Mouse (Mus musculus) lung, embryonic 16.5 days (tissue): ENCODE measurements around the gene St6galnac6. TPM values are rescaled to one million over a fixed set of nuclear protein-coding genes. Genes with fewer than 3 reads are reported as not detected.
A peak's percentile ranks its signal among the peaks of the same experiment; 100 is the strongest.

Source experiments
- ATAC-seq: fragments of 200-750 bp; cut with Nextera tagmentation; 2 replicates; pipeline ENCODE4 v1.8.0; 2017; ENCODE audit warnings: low read depth, mild to moderate bottlenecking, moderate library complexity
- H3K27ac ChIP-seq: fragments of 300-500 bp; sonication (generic); 2 replicates; pipeline ENCODE4 v1.5.1; 2014; ENCODE audit warnings: mild to moderate bottlenecking, control low read depth, low read length
- H3K27me3 ChIP-seq: fragments of 300-500 bp; sonication (generic); 2 replicates; pipeline ENCODE4 v1.6.1; 2014; ENCODE audit warnings: low read depth, low read length, mixed read lengths; ENCODE audit not compliant: control insufficient read depth, insufficient read depth
- H3K36me3 ChIP-seq: fragments of 300-500 bp; sonication (generic); 2 replicates; pipeline ENCODE4 v1.6.1; 2014; ENCODE audit warnings: low read length; ENCODE audit not compliant: control insufficient read depth, insufficient read depth
- H3K4me1 ChIP-seq: fragments of 300-500 bp; sonication (generic); replicated peaks from 2 replicates; pipeline ENCODE4 v1.6.1; 2014; ENCODE audit warnings: low read length, mixed read lengths; ENCODE audit not compliant: control insufficient read depth, insufficient read depth
- H3K4me2 ChIP-seq: fragments of 300-500 bp; sonication (generic); 2 replicates; pipeline ENCODE4 v1.6.1; 2014; ENCODE audit warnings: low read depth, low read length, control low read depth
- H3K4me3 ChIP-seq: fragments of 300-500 bp; sonication (generic); 2 replicates; pipeline ENCODE4 v1.5.1; 2014; ENCODE audit warnings: mild to moderate bottlenecking, low read length, control low read depth
- H3K9ac ChIP-seq: fragments of 300-500 bp; sonication (generic); 2 replicates; pipeline ENCODE4 v1.6.1; 2014; ENCODE audit warnings: low read length, control low read depth
- H3K9me3 ChIP-seq: fragments of 300-500 bp; sonication (generic); 2 replicates; pipeline ENCODE4 v1.6.1; 2016; ENCODE audit warnings: low read length; ENCODE audit not compliant: control insufficient read depth
- WGBS: fragments of 180-500 bp; shearing (Covaris S2); extraction: QIAGEN DNeasy Blood & Tissue Kit; methylation state at CpG from one replicate; pipeline ENCODE4 v1.1.7; 2014; 5-methylcytosine and 5-hydroxymethylcytosine counted together
- polyA plus RNA-seq: library from polyadenylated mRNA; unstranded; fragments of >200 nt; fragmentation: Nextera tagmentation; extraction: Ambion mirVana; gene quantifications from 2 replicates; pipeline ENCODE4 v1.2.1, GENCODE M21; 2015

St6galnac6 gene
- polyA plus RNA-seq, 1 experiment from 2014 or later, result 25.4 TPM

DNA sequence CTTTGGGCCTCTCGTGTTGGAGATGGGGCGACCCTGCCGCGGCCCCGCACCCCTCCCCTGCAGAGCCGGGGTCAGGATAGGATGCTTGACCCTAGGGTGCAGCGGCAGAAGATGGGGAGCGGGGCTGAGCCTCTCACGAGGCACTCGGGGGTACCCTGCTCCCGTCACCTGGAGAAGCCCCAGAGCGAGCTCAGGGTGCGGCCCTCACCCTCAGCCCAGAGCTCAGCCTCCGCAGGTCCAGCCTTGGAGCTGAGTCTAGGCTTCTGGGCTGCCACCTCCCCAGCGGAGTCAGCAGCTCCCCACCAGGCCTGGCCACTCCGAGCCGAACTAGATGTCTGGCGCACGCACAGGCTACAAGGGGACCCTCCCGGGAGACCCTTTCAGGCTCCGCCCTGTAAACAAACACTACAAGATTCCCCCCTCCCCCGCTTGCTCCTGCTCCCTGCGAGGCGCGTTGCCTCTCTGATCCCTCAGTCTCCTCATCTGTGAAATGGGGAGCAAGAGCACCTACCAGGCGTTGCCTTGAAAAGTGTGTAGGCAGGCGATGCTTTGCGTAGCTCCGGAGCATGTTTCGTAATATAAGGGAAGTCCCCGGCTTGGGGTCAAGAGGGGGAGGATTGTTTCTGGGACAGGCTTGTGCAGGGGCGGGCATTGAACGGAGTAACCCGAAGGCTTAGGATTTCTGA, 7.9 kb downstream of the St6galnac6 start:
- WGBS, result 5% methylated on average over 34 of the region's 34 CpGs
- Histone ChIP-seq H3K9ac (peak overlapping the region; percentile 86), H3K27me3 (no peaks in the 10 kb centered on the region), H3K27ac (peak overlapping the region; percentile 63), H3K9me3 (no peaks in the 10 kb centered on the region), H3K4me1 (peaks cover 35% of the 10 kb centered on the region), H3K36me3 (no peaks in the 10 kb centered on the region), H3K4me2 (peak overlapping the region; percentile 94), H3K4me3 (peak overlapping the region; percentile 68)
- ATAC-seq, result peak; percentile 39

DNA sequence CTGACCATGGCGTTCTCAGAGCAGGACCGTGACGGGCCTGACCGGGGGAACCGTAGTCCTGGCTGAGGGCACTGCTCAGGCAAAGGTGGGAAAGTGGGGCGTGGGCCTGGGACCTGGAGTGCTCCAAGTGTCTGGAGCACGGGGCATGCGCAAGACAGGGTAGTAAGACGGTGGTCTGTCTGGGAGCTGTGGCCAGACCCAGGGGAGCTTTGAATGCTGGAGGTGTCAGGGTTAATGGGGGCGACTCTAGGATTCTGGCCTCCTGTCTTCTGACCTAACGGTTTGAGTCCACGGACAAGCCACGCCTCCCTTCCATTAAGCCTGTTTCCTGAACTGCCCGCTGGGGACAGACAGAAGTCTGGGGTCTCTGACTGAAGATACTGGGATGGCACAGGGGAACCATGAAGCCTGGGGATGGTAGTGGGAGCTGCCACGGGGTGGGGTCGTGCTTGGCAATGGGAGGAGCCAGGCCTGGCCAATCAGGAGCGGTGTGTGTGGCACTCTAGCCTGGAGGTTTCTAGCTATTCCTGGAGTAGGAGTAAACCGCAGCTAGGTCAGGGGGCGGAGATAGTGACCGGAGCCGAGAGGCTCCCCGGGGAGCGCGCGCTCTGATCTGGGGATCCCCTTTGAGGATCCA, 8.8 kb downstream of the St6galnac6 start:
- Histone ChIP-seq H3K27me3 (no peaks in the 10 kb centered on the region), H3K9me3 (no peaks in the 10 kb centered on the region), H3K36me3 (no peaks in the 10 kb centered on the region), H3K27ac (peak overlapping the region; percentile 44), H3K4me3 (peak overlapping the region; percentile 68), H3K4me1 (peaks cover 35% of the 10 kb centered on the region), H3K9ac (peak overlapping the region; percentile 50), H3K4me2 (peak overlapping the region; percentile 94)
- peak; percentile 44 for ATAC-seq
- 6% methylated on average over 25 of the region's 25 CpGs for WGBS

GRCm38 (mm10) chr2:32608778-32609435, 9.4 kb downstream of the St6galnac6 start:
- peak overlapping the region; percentile 44 for H3K27ac ChIP-seq
- H3K9me3 ChIP-seq, result no peaks in the 10 kb centered on the region
- 54% methylated on average over 18 of the region's 18 CpGs for WGBS
- H3K27me3 ChIP-seq, result no peaks in the 10 kb centered on the region
- peak overlapping the region; percentile 50; the same call in 1 of the 2 replicates for H3K9ac ChIP-seq
- peaks cover 38% of the 10 kb centered on the region for H3K4me1 ChIP-seq
- peak overlapping the region; percentile 68 for H3K4me3 ChIP-seq
- H3K36me3 ChIP-seq, result no peaks in the 10 kb centered on the region
- 0 out of 2 replicates have a peak, but pooled peaks have one; percentile 1 for ATAC-seq
- H3K4me2 ChIP-seq, result peak overlapping the region; percentile 94

DNA sequence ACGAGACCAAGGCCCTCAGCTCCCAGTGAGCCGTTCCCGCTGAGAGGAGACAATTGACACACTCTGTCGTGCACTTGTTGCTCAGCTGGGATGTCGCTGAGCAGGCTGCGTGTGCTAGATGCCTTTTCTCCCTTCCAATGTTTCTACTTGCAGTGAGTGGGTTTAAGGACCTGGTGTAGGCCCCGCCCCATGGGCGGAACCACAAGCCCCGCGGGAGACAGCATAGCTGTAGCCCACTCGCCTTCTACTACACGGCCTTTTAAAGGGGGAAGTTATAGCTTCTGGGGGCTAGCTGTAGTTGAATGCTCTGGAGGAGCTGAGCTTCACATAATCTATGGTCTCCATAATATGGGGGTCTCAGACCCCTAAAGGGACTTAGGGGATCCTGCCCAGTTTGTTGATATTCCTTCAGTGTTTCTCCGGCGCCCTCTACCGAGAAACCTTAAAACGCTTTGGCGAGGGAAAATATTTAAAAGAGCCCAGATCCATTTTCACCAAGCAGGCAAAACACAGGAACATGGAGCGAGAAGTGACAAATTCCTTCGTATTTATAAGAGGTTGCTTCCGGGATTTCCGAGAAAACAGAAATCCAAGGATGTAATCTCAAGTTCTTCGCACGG, 11.2 kb downstream of the St6galnac6 start:
- WGBS, result 8% methylated on average over 23 of the region's 23 CpGs
- peak overlapping the region; percentile 63 for H3K27ac ChIP-seq
- H3K27me3 ChIP-seq, result no peaks in the 10 kb centered on the region
- ATAC-seq, result peak; percentile 13; the same call in 1 of the 2 replicates
- H3K36me3 ChIP-seq, result peaks cover 2% of the 10 kb centered on the region; the same call in 1 of the 2 replicates
- peaks cover 38% of the 10 kb centered on the region for H3K4me1 ChIP-seq
- H3K4me2 ChIP-seq, result peak overlapping the region; percentile 67
- H3K9ac ChIP-seq, result peak overlapping the region; percentile 59
- H3K9me3 ChIP-seq, result no peaks in the 10 kb centered on the region
- H3K4me3 ChIP-seq, result peak overlapping the region; percentile 53

DNA sequence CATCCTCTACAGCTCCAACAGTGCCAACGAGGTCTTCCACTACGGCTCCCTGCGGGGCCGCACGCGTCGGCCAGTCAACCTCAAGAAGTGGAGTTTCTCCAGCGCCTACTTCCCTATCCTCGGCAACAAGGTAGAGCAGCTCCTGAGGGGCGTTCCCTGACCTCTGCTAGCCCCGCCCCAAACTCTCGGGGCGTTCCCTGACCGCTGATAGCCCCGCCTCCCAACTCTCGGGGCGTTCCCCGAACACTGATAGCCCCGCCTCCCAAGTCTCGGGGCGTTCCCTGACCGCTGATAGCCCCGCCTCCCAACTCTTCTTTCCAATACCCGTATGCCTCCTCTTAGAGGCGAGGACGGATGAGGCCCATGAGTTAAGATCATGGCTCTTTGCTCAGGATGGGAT, 12.8 kb downstream of the St6galnac6 start:
- H3K9me3 ChIP-seq, result no peaks in the 10 kb centered on the region
- H3K27ac ChIP-seq, result no peak overlapping the region
- H3K4me1 ChIP-seq, result peaks cover 35% of the 10 kb centered on the region
- ATAC-seq, result no peak
- no peak overlapping the region for H3K9ac ChIP-seq
- H3K4me3 ChIP-seq, result no peak overlapping the region
- H3K36me3 ChIP-seq, result peaks cover 4% of the 10 kb centered on the region
- 69% methylated on average over 26 of the region's 26 CpGs for WGBS
- no peak overlapping the region for H3K4me2 ChIP-seq
- no peaks in the 10 kb centered on the region for H3K27me3 ChIP-seq

GRCm38 (mm10) chr2:32617109-32617508, 17.6 kb downstream of the St6galnac6 start:
- no peak for ATAC-seq
- peaks cover 39% of the 10 kb centered on the region for H3K4me1 ChIP-seq
- H3K4me3 ChIP-seq, result no peak overlapping the region
- no peaks in the 10 kb centered on the region for H3K27me3 ChIP-seq
- H3K9ac ChIP-seq, result no peak overlapping the region
- no peak overlapping the region for H3K27ac ChIP-seq
- peaks cover 10% of the 10 kb centered on the region for H3K36me3 ChIP-seq
- H3K4me2 ChIP-seq, result no peak overlapping the region
- WGBS, result 100% methylated on average over 1 of the region's 1 CpGs
- no peaks in the 10 kb centered on the region for H3K9me3 ChIP-seq

DNA sequence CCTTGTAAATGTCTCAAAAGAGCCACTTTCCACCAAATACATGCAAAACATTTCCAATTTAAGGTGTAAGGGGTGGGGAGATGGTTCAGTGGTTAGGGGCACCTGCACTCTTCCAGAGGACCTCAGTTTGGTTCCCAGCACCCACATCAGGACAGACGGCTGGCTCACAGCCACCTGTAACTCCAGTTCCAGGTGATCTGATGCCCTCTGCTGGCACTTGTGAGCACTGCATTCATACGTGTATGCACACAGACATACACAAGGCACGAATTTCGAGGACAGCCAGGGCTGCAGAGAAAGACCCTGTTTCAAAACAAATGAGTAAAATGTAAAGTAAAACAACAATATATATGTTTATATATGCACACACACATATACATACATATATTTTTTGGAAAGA, 18.1 kb downstream of the St6galnac6 start:
- no peak for ATAC-seq
- H3K36me3 ChIP-seq, result peaks cover 10% of the 10 kb centered on the region

GRCm38 (mm10) chr2:32618051-32618450, 18.5 kb downstream of the St6galnac6 start:
- WGBS, result 78% methylated on average over 9 of the region's 9 CpGs
- Histone ChIP-seq H3K27ac (no peak overlapping the region), H3K4me1 (peaks cover 39% of the 10 kb centered on the region)

More for the DNA sequence above, 18.1 kb downstream of the St6galnac6 start:
- Histone ChIP-seq H3K9ac (no peak overlapping the region), H3K27me3 (no peaks in the 10 kb centered on the region), H3K9me3 (no peaks in the 10 kb centered on the region), H3K4me1 (peaks cover 39% of the 10 kb centered on the region), H3K4me3 (no peak overlapping the region), H3K4me2 (no peak overlapping the region), H3K27ac (no peak overlapping the region)
- 90% methylated on average over 4 of the region's 4 CpGs for WGBS

More at GRCm38 (mm10) chr2:32618051-32618450, 18.5 kb downstream of the St6galnac6 start:
- Histone ChIP-seq H3K9ac (no peak overlapping the region), H3K4me3 (no peak overlapping the region), H3K4me2 (no peak overlapping the region), H3K27me3 (no peaks in the 10 kb centered on the region), H3K9me3 (no peaks in the 10 kb centered on the region), H3K36me3 (peaks cover 10% of the 10 kb centered on the region)
- no peak for ATAC-seq
